Mouse (Mus musculus): ENCODE data around the gene Ang5. TPM values are rescaled to one million over a fixed set of nuclear protein-coding genes. Genes with fewer than 3 reads are reported as not detected.
"Not testable (repeated sequence)": the region's sequence is repeated elsewhere in the genome, so short reads cannot be mapped to it uniquely, and the experiment has no call there.

Ang5 gene
- not detected in 2 replicates for polyA plus RNA-seq (2014; fragmentation: Nextera tagmentation; extraction: Ambion mirVana)

DNA sequence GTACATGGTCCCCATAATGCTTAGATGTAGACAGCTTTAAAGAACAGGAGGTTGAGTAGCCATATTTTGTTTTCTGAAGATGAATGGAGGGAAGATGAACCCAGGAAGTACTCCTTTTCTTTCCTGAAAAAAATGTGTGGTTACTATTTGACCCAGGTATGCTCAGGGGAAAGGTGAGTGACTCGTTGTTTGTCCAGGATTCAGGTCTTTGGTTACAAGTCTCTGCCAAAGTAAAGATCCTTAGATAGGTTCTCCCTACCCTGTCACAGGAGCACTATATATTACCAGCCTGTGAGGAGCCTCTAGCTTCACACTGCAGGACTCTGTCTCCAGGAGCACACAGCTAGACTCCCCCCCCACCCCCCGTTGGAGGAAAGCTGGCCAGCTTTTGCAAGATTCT is at the start of gene Ang5:
Gene Ang5 (plus strand): TSS at position 301 of the 400 bp plus-strand sequence.
- not testable (repeated sequence) for H3K4me1 ChIP-seq (ENCODE audit: control insufficient read depth, insufficient read depth, low read length); H3K36me3 ChIP-seq (ENCODE audit: control insufficient read depth, insufficient read depth, low read length); DNase-seq (ENCODE audit: low spot score, missing footprints); H3K27me3 ChIP-seq (ENCODE audit: control insufficient read depth, insufficient read depth, low read length); H3K4me2 ChIP-seq; ATAC-seq (ENCODE audit: low FRiP score); H3K4me3 ChIP-seq (ENCODE audit: low read depth, low read length); H3K9ac ChIP-seq (ENCODE audit: low read length); H3K27ac ChIP-seq (ENCODE audit: low read depth, low read length); H3K9me3 ChIP-seq (ENCODE audit: control insufficient read depth, low read length)
- no CpG with 5 or more reads among the region's 2 CpGs for WGBS

DNA sequence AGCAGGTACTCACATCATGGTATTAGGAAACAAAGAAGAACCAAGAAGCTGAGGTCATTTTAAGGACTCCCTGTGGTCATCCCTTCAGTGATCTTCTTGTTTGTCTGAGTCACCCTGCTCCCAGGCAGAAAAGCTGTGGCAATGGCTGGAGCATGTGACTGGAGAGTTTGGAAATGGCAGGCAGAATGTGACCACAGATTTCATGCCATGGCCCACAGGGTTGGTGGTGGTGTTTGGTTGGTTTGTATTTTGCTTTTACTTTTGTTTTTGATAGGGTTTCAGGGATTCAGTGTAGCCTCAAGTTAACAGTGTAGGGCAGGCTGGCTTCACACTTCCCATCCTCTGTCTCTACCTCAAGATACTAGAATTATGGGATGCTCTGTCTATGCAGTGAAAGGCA is 38.7 kb upstream of the Ang5 start:
- peak; percentile 17 for DNase-seq (ENCODE audit: low spot score, missing footprints)
- H3K4me1 ChIP-seq (ENCODE audit: control insufficient read depth, insufficient read depth, low read length); H3K27ac ChIP-seq (ENCODE audit: low read depth, low read length); H3K36me3 ChIP-seq (ENCODE audit: control insufficient read depth, insufficient read depth, low read length); ATAC-seq (ENCODE audit: low FRiP score); H3K9ac ChIP-seq (ENCODE audit: low read length); H3K9me3 ChIP-seq (ENCODE audit: control insufficient read depth, low read length); H3K4me3 ChIP-seq (ENCODE audit: low read depth, low read length); H3K27me3 ChIP-seq (ENCODE audit: control insufficient read depth, insufficient read depth, low read length); H3K4me2 ChIP-seq: not testable (repeated sequence)

DNA sequence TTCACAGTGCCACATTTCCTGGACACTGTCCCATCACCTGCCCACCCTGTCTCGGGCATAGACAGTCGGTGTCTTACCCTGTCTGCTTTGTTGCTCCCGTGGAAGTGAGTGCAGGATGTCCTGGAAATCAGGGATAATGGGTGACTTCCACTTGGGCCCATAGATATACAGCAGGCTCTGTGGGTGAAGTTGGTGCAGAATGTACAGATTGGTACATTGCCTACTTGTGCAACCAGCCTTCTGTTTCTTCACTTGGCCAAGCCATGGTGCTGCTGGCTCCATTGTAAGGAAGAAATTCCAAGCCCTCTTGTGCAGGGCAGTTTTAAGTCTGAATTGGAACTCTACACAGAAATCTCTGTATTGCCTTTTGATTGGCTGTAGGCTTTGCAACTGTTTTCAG is 33.4 kb upstream of the Ang5 start, which contains the start of gene Ear10:
Gene Ear10 (minus strand): TSS at position 101 of the 400 bp plus-strand sequence.
- DNase-seq (ENCODE audit: low spot score, missing footprints), result peak; percentile 17
- 88% methylated on average over 3 of the region's 3 CpGs for WGBS
- not testable (repeated sequence) for H3K4me1 ChIP-seq (ENCODE audit: control insufficient read depth, insufficient read depth, low read length); ATAC-seq (ENCODE audit: low FRiP score); H3K27ac ChIP-seq (ENCODE audit: low read depth, low read length); H3K9me3 ChIP-seq (ENCODE audit: control insufficient read depth, low read length); H3K9ac ChIP-seq (ENCODE audit: low read length); H3K36me3 ChIP-seq (ENCODE audit: control insufficient read depth, insufficient read depth, low read length); H3K4me2 ChIP-seq; H3K4me3 ChIP-seq (ENCODE audit: low read depth, low read length); H3K27me3 ChIP-seq (ENCODE audit: control insufficient read depth, insufficient read depth, low read length)

DNA sequence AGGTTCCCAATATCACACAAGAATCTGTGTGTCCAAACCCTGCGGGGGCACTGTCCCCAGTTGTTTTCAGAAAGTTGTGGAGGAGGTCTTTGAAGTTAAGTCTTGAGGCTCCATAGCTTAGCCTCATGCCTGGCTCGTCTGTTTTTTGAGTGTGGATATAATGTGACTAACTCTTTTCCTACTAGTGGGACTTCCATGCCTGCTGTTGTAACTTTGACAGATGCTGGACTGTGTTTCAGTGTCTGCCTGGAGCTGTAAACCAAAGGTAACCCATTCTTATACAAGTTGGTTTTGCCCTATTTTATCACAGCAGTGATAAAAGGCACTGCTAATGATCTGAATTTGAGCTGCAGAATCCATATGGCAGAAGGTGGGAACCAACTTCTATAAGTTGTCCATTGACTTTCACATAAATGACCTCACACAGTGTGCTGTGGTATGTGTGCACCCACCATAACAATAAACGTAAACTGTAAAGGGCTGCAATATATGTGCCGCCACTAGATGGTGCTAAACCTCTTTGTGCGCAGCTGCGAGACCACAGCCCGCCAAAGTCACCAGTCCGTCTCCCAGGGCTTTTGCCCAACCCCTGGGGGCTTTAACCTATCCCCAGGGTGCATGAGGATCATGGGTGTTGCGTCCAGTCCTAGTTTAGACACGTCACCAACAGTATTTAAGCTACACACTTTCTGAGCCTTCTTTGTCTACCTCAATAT is 32.0 kb upstream of the Ang5 start, which contains the start of gene Gm8113:
Gene Gm8113 (plus strand): TSS at position 703 of the 716 bp plus-strand sequence.
- DNase-seq (ENCODE audit: low spot score, missing footprints), result peak; percentile 99
- H3K4me1 ChIP-seq (ENCODE audit: control insufficient read depth, insufficient read depth, low read length); H3K27me3 ChIP-seq (ENCODE audit: control insufficient read depth, insufficient read depth, low read length); H3K9me3 ChIP-seq (ENCODE audit: control insufficient read depth, low read length); H3K36me3 ChIP-seq (ENCODE audit: control insufficient read depth, insufficient read depth, low read length): not testable (repeated sequence)
- peak; percentile 99 for ATAC-seq (ENCODE audit: low FRiP score)
- peak within 1 kb of the TSS; percentile 70 for H3K9ac ChIP-seq (ENCODE audit: low read length)
- peak within 1 kb of the TSS; percentile 46 for H3K4me2 ChIP-seq
- peak within 1 kb of the TSS; percentile 37 for H3K4me3 ChIP-seq (ENCODE audit: low read depth, low read length)
- H3K27ac ChIP-seq (ENCODE audit: low read depth, low read length), result peak within 1 kb of the TSS; percentile 82
- 10% methylated on average over 10 of the region's 10 CpGs for WGBS

DNA sequence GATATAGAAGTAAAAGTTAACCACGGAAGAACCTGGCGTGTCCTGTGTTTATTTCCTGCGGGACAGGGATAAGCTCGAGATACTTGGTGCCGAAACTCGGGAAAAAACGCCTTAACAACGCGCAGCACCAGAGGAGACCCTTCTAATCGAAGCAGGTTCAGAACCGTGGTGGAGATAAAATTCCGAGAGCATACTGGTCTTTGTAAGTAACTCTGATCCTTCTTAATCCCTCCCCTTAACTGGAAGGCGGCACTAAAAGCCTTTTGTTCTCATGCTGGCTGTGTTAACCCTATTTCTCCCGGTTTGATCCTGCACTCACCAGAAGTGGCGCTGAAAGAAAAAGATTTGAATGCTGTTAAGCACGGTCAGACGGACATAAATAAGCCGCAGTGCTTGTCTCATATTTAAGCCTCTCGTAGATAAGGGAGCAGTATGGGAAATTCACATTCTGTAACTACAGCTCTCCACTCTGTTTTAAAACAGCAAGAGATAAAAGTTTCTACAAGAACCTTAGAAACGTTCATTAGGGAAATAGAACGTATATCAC is 31.4 kb upstream of the Ang5 start:
- H3K4me3 ChIP-seq (ENCODE audit: low read depth, low read length), result peak overlapping the region; percentile 37
- peak; percentile 96 for DNase-seq (ENCODE audit: low spot score, missing footprints)
- H3K9me3 ChIP-seq (ENCODE audit: control insufficient read depth, low read length); H3K4me1 ChIP-seq (ENCODE audit: control insufficient read depth, insufficient read depth, low read length); H3K27me3 ChIP-seq (ENCODE audit: control insufficient read depth, insufficient read depth, low read length); H3K36me3 ChIP-seq (ENCODE audit: control insufficient read depth, insufficient read depth, low read length): not testable (repeated sequence)
- peak overlapping the region; percentile 70 for H3K9ac ChIP-seq (ENCODE audit: low read length)
- ATAC-seq (ENCODE audit: low FRiP score), result peak; percentile 95
- peak overlapping the region; percentile 82 for H3K27ac ChIP-seq (ENCODE audit: low read depth, low read length)
- WGBS, result 5% methylated on average over 21 of the region's 21 CpGs
- H3K4me2 ChIP-seq, result peak overlapping the region; percentile 46

DNA sequence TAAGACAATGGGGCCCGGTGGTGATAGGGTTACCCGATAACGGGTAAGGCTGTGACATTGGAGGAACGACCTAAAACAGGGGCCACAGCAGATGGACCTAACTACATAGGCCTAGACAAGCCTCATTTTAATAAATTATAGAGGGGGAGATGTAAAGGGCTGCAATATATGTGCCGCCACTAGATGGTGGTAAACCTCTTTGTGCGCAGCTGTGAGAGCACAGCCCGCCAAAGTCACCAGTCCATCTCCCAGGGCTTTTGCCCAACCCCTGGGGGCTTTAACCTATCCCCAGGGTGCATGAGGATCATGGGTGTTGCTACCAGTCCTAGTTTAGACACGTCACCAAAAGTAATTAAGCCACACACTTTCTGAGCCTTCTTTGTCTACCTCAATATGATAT is 23.9 kb upstream of the Ang5 start:
- 17% methylated on average over 8 of the region's 8 CpGs for WGBS
- H3K4me3 ChIP-seq (ENCODE audit: low read depth, low read length); H3K9me3 ChIP-seq (ENCODE audit: control insufficient read depth, low read length); H3K27ac ChIP-seq (ENCODE audit: low read depth, low read length); H3K9ac ChIP-seq (ENCODE audit: low read length); ATAC-seq (ENCODE audit: low FRiP score); H3K4me2 ChIP-seq; H3K4me1 ChIP-seq (ENCODE audit: control insufficient read depth, insufficient read depth, low read length); H3K36me3 ChIP-seq (ENCODE audit: control insufficient read depth, insufficient read depth, low read length); H3K27me3 ChIP-seq (ENCODE audit: control insufficient read depth, insufficient read depth, low read length): not testable (repeated sequence)
- DNase-seq (ENCODE audit: low spot score, missing footprints), result peak; percentile 90

DNA sequence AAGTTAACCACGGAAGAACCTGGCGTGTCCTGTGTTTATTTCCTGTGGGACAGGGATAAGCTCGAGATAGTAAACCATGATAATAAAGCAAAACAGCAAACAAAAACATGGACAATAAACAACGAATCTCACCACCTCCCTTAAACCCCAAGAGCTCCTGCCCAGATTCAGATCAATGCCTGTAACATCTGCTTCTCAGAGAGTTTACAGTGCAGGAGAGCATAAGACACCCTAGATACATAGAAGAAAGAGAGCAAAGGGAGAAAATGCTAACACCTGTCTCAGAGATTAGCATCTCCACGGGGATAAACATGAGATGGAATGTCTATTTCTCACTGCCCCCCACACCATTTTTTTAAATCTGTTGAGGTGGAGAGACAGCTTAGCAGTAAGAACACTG is 23.5 kb upstream of the Ang5 start:
- H3K36me3 ChIP-seq (ENCODE audit: control insufficient read depth, insufficient read depth, low read length); DNase-seq (ENCODE audit: low spot score, missing footprints); H3K4me1 ChIP-seq (ENCODE audit: control insufficient read depth, insufficient read depth, low read length); ATAC-seq (ENCODE audit: low FRiP score); H3K4me2 ChIP-seq; H3K9me3 ChIP-seq (ENCODE audit: control insufficient read depth, low read length); H3K9ac ChIP-seq (ENCODE audit: low read length); H3K27me3 ChIP-seq (ENCODE audit: control insufficient read depth, insufficient read depth, low read length); H3K27ac ChIP-seq (ENCODE audit: low read depth, low read length); H3K4me3 ChIP-seq (ENCODE audit: low read depth, low read length): not testable (repeated sequence)
- WGBS, result 52% methylated on average over 5 of the region's 5 CpGs

DNA sequence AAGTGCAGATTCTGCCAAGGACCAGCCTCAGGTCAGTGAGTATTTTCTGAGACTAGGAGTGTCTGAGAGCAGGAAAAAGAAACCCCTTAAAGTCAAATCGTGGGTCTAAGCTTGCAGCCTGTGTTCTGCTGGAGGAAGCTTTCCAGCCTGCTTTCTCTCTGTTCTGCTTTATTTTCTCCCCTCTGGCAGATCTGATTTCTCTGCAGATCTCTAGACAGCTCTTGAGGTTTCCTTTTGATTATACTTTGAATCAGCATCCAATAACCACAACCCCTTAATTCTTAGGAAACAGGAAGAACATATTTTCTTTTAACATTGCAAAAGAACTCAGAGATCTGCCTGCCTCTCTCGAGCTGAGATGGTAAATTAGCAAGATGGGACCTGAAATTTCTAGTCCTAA is 3.5 kb upstream of the Ang5 start:
- H3K27me3 ChIP-seq (ENCODE audit: control insufficient read depth, insufficient read depth, low read length); H3K27ac ChIP-seq (ENCODE audit: low read depth, low read length); DNase-seq (ENCODE audit: low spot score, missing footprints); H3K9ac ChIP-seq (ENCODE audit: low read length); H3K36me3 ChIP-seq (ENCODE audit: control insufficient read depth, insufficient read depth, low read length); H3K4me2 ChIP-seq; H3K4me3 ChIP-seq (ENCODE audit: low read depth, low read length); ATAC-seq (ENCODE audit: low FRiP score); H3K9me3 ChIP-seq (ENCODE audit: control insufficient read depth, low read length); H3K4me1 ChIP-seq (ENCODE audit: control insufficient read depth, insufficient read depth, low read length): not testable (repeated sequence)
- 88% methylated on average over 1 of the region's 2 CpGs for WGBS

DNA sequence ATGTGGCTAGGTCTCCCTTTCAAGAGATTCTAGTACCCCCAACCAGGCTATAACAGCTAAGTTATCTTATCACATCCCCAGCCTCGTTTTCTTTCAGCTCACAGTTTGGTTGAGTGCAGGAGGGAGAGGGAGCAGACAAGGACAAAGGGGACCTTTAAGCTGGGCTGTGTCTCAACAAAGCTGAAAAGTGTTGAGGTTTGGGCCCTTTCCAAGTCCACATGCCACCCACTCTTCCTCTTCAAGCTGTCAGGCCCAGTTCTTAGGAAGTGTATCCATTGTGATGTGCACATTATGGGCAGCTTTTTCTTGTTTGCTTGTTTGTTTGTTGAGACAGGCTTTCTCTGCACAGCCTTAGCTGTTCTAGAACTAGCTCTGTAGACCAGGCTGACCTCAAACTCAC is 1.8 kb upstream of the Ang5 start:
- no CpG with 5 or more reads among the region's 1 CpGs for WGBS
- not testable (repeated sequence) for H3K9me3 ChIP-seq (ENCODE audit: control insufficient read depth, low read length); H3K4me2 ChIP-seq; H3K27me3 ChIP-seq (ENCODE audit: control insufficient read depth, insufficient read depth, low read length); DNase-seq (ENCODE audit: low spot score, missing footprints); ATAC-seq (ENCODE audit: low FRiP score); H3K4me3 ChIP-seq (ENCODE audit: low read depth, low read length); H3K9ac ChIP-seq (ENCODE audit: low read length); H3K36me3 ChIP-seq (ENCODE audit: control insufficient read depth, insufficient read depth, low read length); H3K27ac ChIP-seq (ENCODE audit: low read depth, low read length); H3K4me1 ChIP-seq (ENCODE audit: control insufficient read depth, insufficient read depth, low read length)

All from midbrain, embryonic 11.5 days (tissue).